Mouse (Mus musculus) limb, embryonic 11.5 days (tissue): ENCODE data around the gene Aloxe3. TPM values are rescaled to one million over a fixed set of nuclear protein-coding genes. Genes with fewer than 3 reads are reported as not detected.

ENCODE experiments used
- ATAC-seq: fragments of 200-750 bp; cut with Nextera tagmentation; 2 replicates; pipeline ENCODE4 v1.8.0; 2017; ENCODE audit warnings: low read depth; ENCODE audit not compliant: insufficient number of reproducible peaks, low FRiP score, low TSS enrichment
- DNase-seq: peaks from one replicate; pipeline ENCODE4 v3.0.0-alpha.2; 2015; ENCODE audit warnings: low spot score
- H3K27ac ChIP-seq: fragments of 300-500 bp; sonication (generic); replicated peaks from 2 replicates; pipeline ENCODE4 v1.5.1; 2014; ENCODE audit warnings: low read depth, mild to moderate bottlenecking, low read length
- H3K27me3 ChIP-seq: fragments of 300-500 bp; sonication (generic); 2 replicates; pipeline ENCODE4 v1.6.1; 2014; ENCODE audit warnings: mild to moderate bottlenecking, low read length, mixed read lengths; ENCODE audit not compliant: control insufficient read depth, insufficient read depth
- H3K36me3 ChIP-seq: fragments of 300-500 bp; sonication (generic); 2 replicates; pipeline ENCODE4 v1.6.1; 2014; ENCODE audit warnings: mild to moderate bottlenecking, low read length, moderate library complexity, mixed read lengths; ENCODE audit not compliant: control insufficient read depth, insufficient read depth
- H3K4me1 ChIP-seq: fragments of 300-500 bp; sonication (generic); 2 replicates; pipeline ENCODE4 v1.6.1; 2014; ENCODE audit warnings: low read length, mixed read lengths; ENCODE audit not compliant: control insufficient read depth, insufficient read depth
- H3K4me2 ChIP-seq: fragments of 300-500 bp; sonication (generic); 2 replicates; pipeline ENCODE4 v1.6.1; 2014; ENCODE audit warnings: low read depth, mild to moderate bottlenecking, moderate library complexity; ENCODE audit not compliant: severe bottlenecking
- H3K4me3 ChIP-seq: fragments of 300-500 bp; sonication (generic); 2 replicates; pipeline ENCODE4 v1.5.1; 2014; ENCODE audit warnings: low read depth, low read length
- H3K9ac ChIP-seq: fragments of 300-500 bp; sonication (generic); 2 replicates; pipeline ENCODE4 v1.6.1; 2014; ENCODE audit warnings: mild to moderate bottlenecking, low read length
- H3K9me3 ChIP-seq: fragments of 300-500 bp; sonication (generic); 2 replicates; pipeline ENCODE4 v1.6.1; 2016; ENCODE audit warnings: low read length; ENCODE audit not compliant: control insufficient read depth
- WGBS: fragments of 180-500 bp; shearing (Covaris S2); extraction: QIAGEN DNeasy Blood & Tissue Kit; methylation state at CpG from one replicate; pipeline ENCODE4 v1.1.7; 2014; 5-methylcytosine and 5-hydroxymethylcytosine counted together
- polyA plus RNA-seq: library from polyadenylated mRNA; unstranded; fragments of >200 nt; fragmentation: Nextera tagmentation; extraction: Ambion mirVana; gene quantifications from 2 replicates; pipeline ENCODE4 v1.2.1, GENCODE M21; 2014

The Aloxe3 gene
- polyA plus RNA-seq, 1 experiment from 2014 or later, result 0.25 TPM

DNA sequence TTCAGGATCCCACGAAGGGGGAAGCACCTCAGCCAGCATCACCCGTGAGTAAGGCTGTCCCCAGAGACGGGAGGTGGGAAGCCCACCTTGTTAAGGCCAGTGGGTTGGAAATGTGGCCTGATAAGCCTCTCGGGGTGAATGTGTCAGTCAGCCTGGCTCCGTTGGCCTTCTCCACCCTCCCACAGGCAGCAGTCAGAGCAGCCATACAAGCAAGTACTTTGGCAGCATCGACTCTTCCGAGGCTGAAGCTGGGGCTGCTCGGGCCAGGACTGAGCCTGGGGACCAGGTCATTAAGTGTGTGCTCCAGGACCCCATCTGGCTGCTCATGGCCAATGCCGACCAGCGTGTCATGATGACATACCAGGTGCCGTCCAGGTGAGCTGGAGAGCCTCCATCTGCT is 18.0 kb upstream of the Aloxe3 start:
- no peak overlapping the region for H3K4me2 ChIP-seq
- DNase-seq (no peak), ATAC-seq (no peak)
- H3K4me1 ChIP-seq, result 0 out of 2 replicates have a peak, but pooled peaks cover 3% of the 10 kb centered on the region
- H3K4me3 ChIP-seq, result no peak overlapping the region
- WGBS, result 90% methylated on average over 11 of the region's 11 CpGs
- H3K27ac ChIP-seq, result no peak overlapping the region
- no peak overlapping the region for H3K9ac ChIP-seq
- H3K36me3 ChIP-seq, result peaks cover 19% of the 10 kb centered on the region; the same call in 1 of the 2 replicates
- no peaks in the 10 kb centered on the region for H3K9me3 ChIP-seq
- no peaks in the 10 kb centered on the region for H3K27me3 ChIP-seq

DNA sequence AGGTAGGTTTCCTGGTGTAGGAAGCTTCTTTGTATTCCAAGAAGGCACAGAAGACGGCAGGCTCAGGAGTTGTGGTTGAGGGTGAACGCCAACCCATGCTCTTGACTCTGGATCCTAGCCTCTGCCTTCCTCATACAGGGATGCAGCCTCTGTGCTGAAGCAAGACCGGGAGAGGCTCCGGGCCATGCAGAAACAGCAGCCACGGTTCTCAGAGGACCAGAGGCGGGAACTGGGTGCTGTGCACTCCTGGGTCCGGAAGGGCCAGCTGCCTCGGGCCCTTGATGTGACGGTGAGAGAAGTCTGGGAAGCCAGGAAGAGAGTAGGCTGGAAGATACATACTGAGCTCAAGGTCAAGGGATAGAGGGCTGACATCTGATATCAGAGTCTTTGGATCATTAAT is 17.5 kb upstream of the Aloxe3 start:
- Histone ChIP-seq H3K4me2 (no peak overlapping the region), H3K4me3 (no peak overlapping the region), H3K9ac (no peak overlapping the region), H3K9me3 (no peaks in the 10 kb centered on the region), H3K4me1 (0 out of 2 replicates have a peak, but pooled peaks cover 3% of the 10 kb centered on the region), H3K27me3 (no peaks in the 10 kb centered on the region), H3K27ac (no peak overlapping the region), H3K36me3 (peaks cover 19% of the 10 kb centered on the region; the same call in 1 of the 2 replicates)
- ATAC-seq (no peak), DNase-seq (no peak)
- 92% methylated on average over 9 of the region's 9 CpGs for WGBS

DNA sequence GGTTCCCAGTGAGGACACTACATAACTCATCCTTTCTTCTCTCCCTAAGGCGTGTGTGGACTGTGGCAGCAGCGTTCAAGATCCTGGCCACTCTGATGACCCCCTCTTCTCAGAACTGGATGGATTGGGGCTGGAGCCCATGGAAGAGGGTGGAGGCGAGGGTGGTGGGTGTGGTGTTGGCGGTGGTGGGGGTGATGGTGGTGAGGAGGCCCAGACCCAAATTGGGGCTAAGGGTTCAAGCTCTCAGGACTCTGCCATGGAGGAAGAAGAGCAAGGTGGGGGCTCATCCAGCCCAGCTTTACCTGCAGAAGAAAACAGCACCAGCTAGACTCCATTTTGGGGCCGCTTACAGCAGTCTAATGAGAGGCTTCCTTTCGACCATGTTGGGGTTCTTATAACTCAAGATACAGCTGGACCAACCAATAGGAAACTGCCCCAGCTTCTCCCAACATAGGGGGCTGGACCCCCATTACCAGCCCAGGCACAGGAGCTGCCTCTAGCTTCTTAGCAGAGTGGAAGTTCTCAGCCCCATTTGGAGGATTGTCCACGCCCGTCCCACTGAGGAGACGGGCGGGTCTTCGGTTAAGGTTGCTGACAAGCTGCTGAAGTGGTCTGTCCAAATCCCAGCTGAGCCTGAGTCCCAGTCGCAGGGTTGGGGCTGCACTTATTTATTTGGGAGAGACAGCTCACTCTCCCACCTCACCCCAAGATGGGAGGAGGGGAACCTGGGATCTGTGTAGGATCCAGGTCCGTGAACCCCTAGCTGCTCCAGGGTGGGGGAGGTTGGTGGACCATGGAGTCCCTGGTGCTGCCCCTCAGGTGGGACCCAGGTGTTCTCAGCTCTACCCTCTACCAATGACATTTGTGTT is 16.4 kb upstream of the Aloxe3 start:
- H3K9me3 ChIP-seq, result no peaks in the 10 kb centered on the region
- no peak overlapping the region for H3K4me3 ChIP-seq
- H3K4me1 ChIP-seq, result 0 out of 2 replicates have a peak, but pooled peaks cover 3% of the 10 kb centered on the region
- no peak for ATAC-seq
- H3K4me2 ChIP-seq, result no peak overlapping the region
- no peak for DNase-seq
- WGBS, result 80% methylated on average over 13 of the region's 13 CpGs
- no peak overlapping the region for H3K9ac ChIP-seq
- H3K36me3 ChIP-seq, result peaks cover 10% of the 10 kb centered on the region; the same call in 1 of the 2 replicates
- no peaks in the 10 kb centered on the region for H3K27me3 ChIP-seq
- no peak overlapping the region for H3K27ac ChIP-seq

DNA sequence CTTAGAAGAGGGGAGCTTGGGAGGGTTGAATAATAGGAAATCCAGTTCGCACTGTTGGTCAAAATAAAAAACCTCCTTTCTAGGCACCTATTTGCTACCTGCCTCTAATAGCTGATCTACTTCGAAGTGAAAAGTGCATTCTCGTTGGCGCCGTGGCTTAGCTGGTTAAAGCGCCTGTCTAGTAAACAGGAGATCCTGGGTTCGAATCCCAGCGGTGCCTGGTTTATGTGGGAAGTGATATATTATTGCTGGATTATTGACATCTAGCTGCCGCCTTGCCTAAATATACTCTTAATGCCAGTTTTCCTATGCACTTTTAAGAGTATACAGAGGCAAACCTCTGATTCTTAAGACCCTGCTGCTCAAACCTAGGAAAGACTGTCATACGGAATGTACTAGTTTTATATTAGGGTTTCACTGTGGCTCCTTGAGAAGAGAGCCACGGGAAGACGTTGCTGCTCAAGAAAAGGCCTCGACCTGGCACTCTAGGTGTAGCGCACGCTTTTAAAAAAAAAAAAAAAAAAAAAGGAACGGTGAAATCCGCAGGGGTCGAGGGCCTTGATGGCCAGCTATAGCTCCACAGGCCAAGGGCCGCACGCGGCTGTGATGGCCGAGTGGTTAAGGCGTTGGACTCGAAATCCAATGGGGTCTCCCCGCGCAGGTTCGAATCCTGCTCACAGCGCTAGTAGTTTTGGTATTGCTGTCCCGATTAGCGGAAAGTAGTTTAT is 15.2 kb upstream of the Aloxe3 start:
- Histone ChIP-seq H3K27me3 (no peaks in the 10 kb centered on the region), H3K4me3 (peak overlapping the region; percentile 38), H3K9ac (peak overlapping the region; percentile 41; the same call in 1 of the 2 replicates), H3K4me1 (0 out of 2 replicates have a peak, but pooled peaks cover 3% of the 10 kb centered on the region), H3K4me2 (peak overlapping the region; percentile 51), H3K9me3 (no peaks in the 10 kb centered on the region), H3K27ac (no peak overlapping the region), H3K36me3 (peaks cover 5% of the 10 kb centered on the region; the same call in 1 of the 2 replicates)
- WGBS, result 1% methylated on average over 30 of the region's 30 CpGs
- peak; percentile 69 for ATAC-seq
- peak; percentile 100 for DNase-seq

DNA sequence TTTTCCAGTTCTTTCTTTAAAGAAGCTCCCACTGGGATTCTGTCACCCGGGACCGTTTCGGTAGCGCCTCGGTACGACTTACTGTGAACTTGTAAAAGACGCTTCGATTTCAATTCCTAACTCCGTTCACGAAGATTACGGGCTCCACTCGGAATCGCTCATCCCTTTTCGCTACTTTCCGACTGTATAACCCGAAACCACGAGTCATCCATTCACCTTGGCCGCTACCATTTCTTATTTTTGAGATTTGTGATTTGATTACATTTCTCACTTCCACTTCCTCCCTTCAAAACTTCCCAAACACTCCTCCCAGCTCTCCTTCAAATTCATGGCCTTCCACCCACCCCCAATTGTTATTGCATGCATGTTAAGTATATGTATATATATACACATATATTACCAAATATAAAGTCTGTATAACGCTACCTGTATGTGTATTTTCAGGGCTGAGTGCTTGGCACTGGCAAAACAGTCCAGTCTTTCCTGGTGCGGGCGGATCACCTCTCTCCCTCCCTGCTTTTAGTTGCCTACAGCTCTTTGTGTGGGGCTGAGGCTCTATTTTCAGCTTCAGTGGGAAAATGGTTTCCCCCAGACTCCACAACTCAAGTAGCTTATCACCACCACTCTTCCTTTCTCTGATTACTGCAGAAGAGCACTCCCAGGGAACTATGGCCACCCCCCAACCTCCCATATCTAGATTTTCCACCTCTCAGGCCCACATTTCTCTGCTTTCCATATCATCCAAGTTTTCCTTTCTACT is 14.5 kb upstream of the Aloxe3 start:
- Histone ChIP-seq H3K9me3 (no peaks in the 10 kb centered on the region), H3K4me2 (peak overlapping the region; percentile 51), H3K4me1 (0 out of 2 replicates have a peak, but pooled peaks cover 3% of the 10 kb centered on the region), H3K27me3 (no peaks in the 10 kb centered on the region), H3K36me3 (no peaks in the 10 kb centered on the region; the same call in 1 of the 2 replicates), H3K27ac (no peak overlapping the region), H3K9ac (peak overlapping the region; percentile 41; the same call in 1 of the 2 replicates), H3K4me3 (peak overlapping the region; percentile 38)
- ATAC-seq (no peak), DNase-seq (peak; percentile 43)
- WGBS, result 7% methylated on average over 21 of the region's 21 CpGs

DNA sequence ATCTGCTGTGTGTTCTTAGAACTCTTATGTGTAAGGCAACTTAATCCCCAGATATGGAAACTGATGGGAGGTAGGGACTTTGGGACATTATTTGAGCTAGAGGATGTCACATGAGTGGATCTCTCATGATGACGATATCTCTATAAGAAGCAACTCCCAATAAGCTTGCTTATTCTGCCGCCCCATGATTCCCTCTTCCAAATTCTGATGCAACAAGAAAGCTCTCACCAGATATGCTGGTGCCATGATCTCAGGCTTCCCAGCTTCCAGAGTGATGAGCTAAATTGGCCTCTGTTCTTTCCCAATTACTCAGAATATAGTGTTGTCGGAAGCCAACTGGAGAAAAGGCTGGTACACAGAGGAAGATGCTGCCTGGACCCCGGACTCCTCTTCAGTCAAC is 13.8 kb upstream of the Aloxe3 start:
- no peak overlapping the region; the same call in 1 of the 2 replicates for H3K4me2 ChIP-seq
- H3K27me3 ChIP-seq, result no peaks in the 10 kb centered on the region

DNA sequence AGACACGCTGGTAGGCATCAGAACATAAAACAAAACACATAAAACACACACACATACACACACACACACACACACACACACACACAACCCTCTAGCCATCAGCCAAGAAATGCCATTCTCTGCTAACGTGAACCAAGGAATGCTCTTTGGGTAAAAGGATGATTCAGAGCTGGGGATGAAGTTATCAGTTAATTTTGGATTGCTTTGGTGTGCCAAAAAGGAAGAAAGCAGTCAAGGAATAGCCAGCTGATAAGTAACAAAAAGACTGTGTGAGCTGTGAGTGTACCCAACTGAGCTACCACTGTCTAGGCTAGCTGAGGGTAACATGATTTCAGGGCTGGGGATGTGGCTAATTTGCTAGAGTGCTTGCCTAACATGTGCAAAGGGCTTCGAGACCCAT is 11.7 kb upstream of the Aloxe3 start:
- ATAC-seq, result no peak
- H3K9ac ChIP-seq, result no peak overlapping the region
- H3K9me3 ChIP-seq, result no peaks in the 10 kb centered on the region
- H3K4me2 ChIP-seq, result no peak overlapping the region
- no peak for DNase-seq
- H3K4me1 ChIP-seq, result peaks cover 4% of the 10 kb centered on the region
- H3K36me3 ChIP-seq, result no peaks in the 10 kb centered on the region
- H3K27ac ChIP-seq, result no peak overlapping the region
- no peak overlapping the region for H3K4me3 ChIP-seq
- WGBS, result 71% methylated on average over 3 of the region's 3 CpGs
- no peaks in the 10 kb centered on the region for H3K27me3 ChIP-seq

More for the DNA sequence above, 13.8 kb upstream of the Aloxe3 start:
- H3K36me3 ChIP-seq, result no peaks in the 10 kb centered on the region; the same call in 1 of the 2 replicates
- H3K4me1 ChIP-seq, result 0 out of 2 replicates have a peak, but pooled peaks cover 3% of the 10 kb centered on the region
- peak overlapping the region; percentile 38; the same call in 1 of the 2 replicates for H3K4me3 ChIP-seq
- no peak overlapping the region for H3K27ac ChIP-seq
- ATAC-seq, result no peak
- 61% methylated on average over 4 of the region's 4 CpGs for WGBS
- H3K9me3 ChIP-seq, result no peaks in the 10 kb centered on the region
- H3K9ac ChIP-seq, result no peak overlapping the region
- no peak for DNase-seq

DNA sequence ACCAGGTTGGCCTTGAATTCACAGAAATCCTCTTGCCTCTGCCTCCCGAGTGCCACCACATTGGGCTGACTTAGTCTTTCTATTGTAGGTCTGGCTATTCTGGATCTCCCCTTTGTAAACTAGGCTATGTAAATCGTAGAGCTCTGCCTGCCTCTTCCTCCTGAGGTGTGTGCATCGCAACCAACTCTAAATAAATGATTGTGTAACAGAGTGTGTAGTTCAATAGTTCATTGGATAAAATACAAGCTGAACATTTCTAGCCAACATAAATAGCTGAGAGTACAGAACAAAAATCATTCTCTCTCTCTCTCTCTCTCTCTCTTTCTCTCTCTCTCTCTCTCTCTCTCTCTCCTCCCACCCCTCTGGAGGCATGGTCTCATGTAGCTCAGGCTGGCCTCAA is 11.1 kb upstream of the Aloxe3 start:
- no peak overlapping the region for H3K9ac ChIP-seq
- no peaks in the 10 kb centered on the region for H3K27me3 ChIP-seq
- ATAC-seq (no peak), DNase-seq (no peak)
- H3K27ac ChIP-seq, result no peak overlapping the region
- H3K4me3 ChIP-seq, result no peak overlapping the region
- peaks cover 8% of the 10 kb centered on the region for H3K4me1 ChIP-seq
- no peaks in the 10 kb centered on the region for H3K9me3 ChIP-seq
- H3K36me3 ChIP-seq, result no peaks in the 10 kb centered on the region
- WGBS, result 84% methylated on average over 3 of the region's 3 CpGs
- no peak overlapping the region for H3K4me2 ChIP-seq
